Mouse (Mus musculus) urinary bladder, postnatal 14 days (tissue): ENCODE data around the gene Ntm.

Experiments used
- DNase-seq: peaks from one replicate; pipeline ENCODE4 v3.0.0; 2021; ENCODE audit warnings: low spot score

Gene Ntm

GRCm38 (mm10) chr9:29578226-29578625 is 384.7 kb downstream of the Ntm start:
- no peak for DNase-seq

- no peak for DNase-seq
Measured at GRCm38 (mm10) chr9:29576051-29576533, 386.8 kb downstream of the Ntm start.

- no peak for DNase-seq
Measured at GRCm38 (mm10) chr9:29574548-29574947, 388.4 kb downstream of the Ntm start.

GRCm38 (mm10) chr9:29568571-29568970 is 394.4 kb downstream of the Ntm start:
- no peak for DNase-seq

GRCm38 (mm10) chr9:29562419-29563071 is 400.4 kb downstream of the Ntm start:
- DNase-seq = no peak

GRCm38 (mm10) chr9:29558915-29559314 is 404.0 kb downstream of the Ntm start:
- no peak for DNase-seq

- no peak for DNase-seq
Measured at GRCm38 (mm10) chr9:29550582-29550981, 412.4 kb downstream of the Ntm start.

GRCm38 (mm10) chr9:29550107-29550506 is 412.8 kb downstream of the Ntm start:
- DNase-seq = no peak

GRCm38 (mm10) chr9:29536415-29536814 is 426.5 kb downstream of the Ntm start:
- DNase-seq = no peak

GRCm38 (mm10) chr9:29534773-29535172 is 428.2 kb downstream of the Ntm start:
- DNase-seq = no peak

GRCm38 (mm10) chr9:29534304-29534703 is 428.6 kb downstream of the Ntm start:
- DNase-seq = no peak

- DNase-seq = no peak
Measured at GRCm38 (mm10) chr9:29533556-29533955, 429.4 kb downstream of the Ntm start.

GRCm38 (mm10) chr9:29531147-29531917 is 431.6 kb downstream of the Ntm start:
- DNase-seq = no peak

GRCm38 (mm10) chr9:29524109-29524508 is 438.8 kb downstream of the Ntm start:
- no peak for DNase-seq

GRCm38 (mm10) chr9:29523221-29523620 is 439.7 kb downstream of the Ntm start:
- no peak for DNase-seq

- no peak for DNase-seq
Measured at GRCm38 (mm10) chr9:29519181-29519580, 443.8 kb downstream of the Ntm start.

GRCm38 (mm10) chr9:29516688-29517087 is 446.3 kb downstream of the Ntm start:
- no peak for DNase-seq

GRCm38 (mm10) chr9:29514588-29515356 is 448.2 kb downstream of the Ntm start:
- DNase-seq = no peak

GRCm38 (mm10) chr9:29496002-29496401 is 466.9 kb downstream of the Ntm start:
- no peak for DNase-seq

GRCm38 (mm10) chr9:29482272-29482671 is 480.7 kb downstream of the Ntm start:
- DNase-seq = no peak

- no peak for DNase-seq
Measured at GRCm38 (mm10) chr9:29479051-29479450, 483.9 kb downstream of the Ntm start.

- no peak for DNase-seq
Measured at GRCm38 (mm10) chr9:29477219-29477618, 485.7 kb downstream of the Ntm start.

- DNase-seq = no peak
Measured at GRCm38 (mm10) chr9:29473418-29473817, 489.5 kb downstream of the Ntm start.
